Mouse (Mus musculus) limb, embryonic 15.5 days (tissue): ENCODE data around the gene Ptpra. TPM values are rescaled to one million over a fixed set of nuclear protein-coding genes. Genes with fewer than 3 reads are reported as not detected.

Source experiments
- ATAC-seq: fragments of 200-750 bp; cut with Nextera tagmentation; 2 replicates; pipeline ENCODE4 v1.8.0; 2017; ENCODE audit warnings: low read depth, moderate TSS enrichment; ENCODE audit not compliant: insufficient number of reproducible peaks, low FRiP score, low TSS enrichment
- H3K27ac ChIP-seq: fragments of 300-500 bp; sonication (generic); 2 replicates; pipeline ENCODE4 v1.5.1; 2015; ENCODE audit warnings: moderate library complexity, mild to moderate bottlenecking, inconsistent platforms
- H3K27me3 ChIP-seq: fragments of 300-500 bp; sonication (generic); 2 replicates; pipeline ENCODE4 v1.6.1; 2015; ENCODE audit warnings: inconsistent platforms
- H3K36me3 ChIP-seq: fragments of 300-500 bp; sonication (generic); 2 replicates; pipeline ENCODE4 v1.6.1; 2015; ENCODE audit warnings: inconsistent platforms
- H3K4me1 ChIP-seq: fragments of 300-500 bp; sonication (generic); 2 replicates; pipeline ENCODE4 v1.6.1; 2015; ENCODE audit warnings: inconsistent platforms
- H3K4me2 ChIP-seq: fragments of 300-500 bp; sonication (generic); 2 replicates; pipeline ENCODE4 v1.6.1; 2015; ENCODE audit warnings: mild to moderate bottlenecking, inconsistent platforms
- H3K4me3 ChIP-seq: fragments of 300-500 bp; sonication (generic); 2 replicates; pipeline ENCODE4 v1.5.1; 2015; ENCODE audit warnings: mild to moderate bottlenecking, inconsistent platforms
- H3K9ac ChIP-seq: fragments of 300-500 bp; sonication (generic); 2 replicates; pipeline ENCODE4 v1.6.1; 2015; ENCODE audit warnings: inconsistent platforms
- H3K9me3 ChIP-seq: fragments of 300-500 bp; sonication (generic); 2 replicates; pipeline ENCODE4 v1.6.1; 2016; ENCODE audit warnings: inconsistent platforms
- WGBS: fragments of 180-500 bp; shearing (Covaris S2); methylation state at CpG from one replicate; pipeline ENCODE4 v1.1.7; 2015; 5-methylcytosine and 5-hydroxymethylcytosine counted together
- polyA plus RNA-seq: library from polyadenylated mRNA; unstranded; fragments of >200 nt; fragmentation: Nextera tagmentation; extraction: Ambion mirVana; gene quantifications from 2 replicates; pipeline ENCODE4 v1.2.1, GENCODE M21; 2015

The Ptpra gene
- polyA plus RNA-seq, 1 experiment from 2014 or later, result 106 TPM

DNA sequence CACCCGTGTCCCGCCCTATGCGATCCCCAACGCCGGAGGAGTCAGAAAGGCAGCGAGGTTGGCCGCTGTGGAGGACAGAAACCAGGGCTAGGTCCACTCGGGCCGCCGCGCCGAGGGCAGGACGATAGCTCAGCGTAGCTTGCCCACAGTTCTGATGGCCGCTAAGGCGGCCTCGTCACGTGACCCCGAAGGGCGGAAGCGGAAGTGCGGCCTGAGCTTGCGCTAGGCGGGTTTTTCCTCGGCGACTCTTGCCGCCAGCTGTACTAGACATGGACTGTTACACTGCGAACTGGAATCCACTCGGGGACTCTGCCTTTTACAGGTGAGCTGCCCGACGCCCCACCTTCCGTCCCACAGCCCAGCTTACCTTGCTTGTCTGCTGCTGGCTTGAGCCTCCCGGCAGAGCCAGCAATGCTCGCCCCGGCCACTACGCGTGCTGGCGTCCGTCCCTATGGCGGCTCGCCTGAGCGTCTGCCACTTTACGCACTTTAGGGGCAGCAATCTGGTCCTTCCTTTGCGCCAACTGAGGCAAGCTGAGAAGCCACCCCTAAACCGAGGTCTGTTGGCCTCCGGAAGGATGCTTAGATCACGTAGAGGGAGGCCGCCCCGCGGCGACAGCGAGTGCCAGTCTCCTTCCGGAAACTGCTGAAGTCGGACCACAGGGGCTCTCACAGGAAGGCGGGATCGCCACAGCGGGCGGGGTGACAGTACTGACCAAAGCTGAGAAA lies 25.8 kb upstream of the Ptpra start, which contains the start of the genes Vps16 and Pced1a:
Gene Vps16, plus strand, starts transcription at position 214 of the 728 bp plus-strand sequence.
Gene Pced1a, minus strand, starts transcription at position 576 of the 728 bp plus-strand sequence.
- ATAC-seq, result peak; percentile 91
- under 1% methylated on average over 58 of the region's 58 CpGs for WGBS

DNA sequence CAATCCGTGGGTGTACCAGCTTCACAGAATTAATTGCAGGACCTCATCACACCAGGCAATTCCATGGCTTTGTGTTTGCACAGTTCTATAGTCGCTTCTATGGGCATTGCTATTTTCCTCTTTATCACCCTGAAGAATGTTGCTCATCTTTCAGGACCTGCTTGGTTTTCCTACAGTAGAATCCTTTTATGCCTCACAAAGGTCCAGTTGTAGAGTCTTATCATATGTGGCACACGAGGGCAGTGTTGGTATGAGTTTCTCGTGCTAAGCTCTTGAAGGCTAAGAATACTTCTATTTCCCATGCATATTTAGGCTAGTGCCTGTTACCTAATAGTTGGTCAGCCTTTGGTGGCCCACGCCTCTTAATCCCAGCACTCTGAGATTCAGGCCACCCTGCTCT lies 25.0 kb upstream of the Ptpra start:
- WGBS, result 43% methylated on average over 5 of the region's 5 CpGs
- H3K9ac ChIP-seq, result peak overlapping the region; percentile 74
- no peaks in the 10 kb centered on the region for H3K27me3 ChIP-seq
- peaks cover 3% of the 10 kb centered on the region; the same call in 1 of the 2 replicates for H3K36me3 ChIP-seq
- ATAC-seq, result no peak
- H3K27ac ChIP-seq, result no peak overlapping the region
- H3K4me1 ChIP-seq, result peaks cover 35% of the 10 kb centered on the region
- peak overlapping the region; percentile 93 for H3K4me2 ChIP-seq
- no peaks in the 10 kb centered on the region for H3K9me3 ChIP-seq
- peak overlapping the region; percentile 85 for H3K4me3 ChIP-seq

More for the DNA sequence above, 25.8 kb upstream of the Ptpra start, which contains the start of the genes Vps16 and Pced1a:
- peaks cover 10% of the 10 kb centered on the region for H3K36me3 ChIP-seq
- H3K27me3 ChIP-seq, result no peaks in the 10 kb centered on the region
- H3K27ac ChIP-seq, result peak within 1 kb of the TSS; percentile 95
- peak within 1 kb of the TSS; percentile 93 for H3K4me2 ChIP-seq
- H3K4me3 ChIP-seq, result peak within 1 kb of the TSS; percentile 85
- H3K9ac ChIP-seq, result peak within 1 kb of the TSS; percentile 74
- peaks cover 35% of the 10 kb centered on the region for H3K4me1 ChIP-seq
- H3K9me3 ChIP-seq, result no peaks in the 10 kb centered on the region

DNA sequence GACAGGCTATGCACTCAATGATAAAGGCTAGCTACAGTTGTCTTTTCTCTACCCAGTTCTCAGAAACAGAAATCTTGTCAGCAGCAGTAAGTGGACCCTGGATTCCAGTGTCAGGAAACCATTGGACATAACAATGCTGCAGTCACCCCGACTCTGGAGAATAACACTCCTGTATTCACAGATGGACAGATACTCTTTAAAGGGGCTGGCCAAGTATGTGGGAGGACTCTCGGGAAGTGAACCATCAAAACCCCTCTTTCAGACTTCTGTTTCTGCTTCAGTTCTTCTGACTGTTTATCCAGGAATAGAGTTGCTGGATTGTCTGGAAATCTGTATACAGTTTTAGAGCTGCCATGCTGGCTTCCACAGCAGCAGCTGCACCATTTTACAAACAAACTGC lies 20.2 kb upstream of the Ptpra start:
- Histone ChIP-seq H3K4me3 (no peak overlapping the region), H3K4me2 (no peak overlapping the region), H3K9ac (no peak overlapping the region), H3K36me3 (peaks cover 3% of the 10 kb centered on the region; the same call in 1 of the 2 replicates), H3K9me3 (no peaks in the 10 kb centered on the region), H3K27me3 (no peaks in the 10 kb centered on the region), H3K4me1 (peaks cover 6% of the 10 kb centered on the region), H3K27ac (no peak overlapping the region)
- no peak for ATAC-seq
- WGBS, result 66% methylated on average over 2 of the region's 2 CpGs

DNA sequence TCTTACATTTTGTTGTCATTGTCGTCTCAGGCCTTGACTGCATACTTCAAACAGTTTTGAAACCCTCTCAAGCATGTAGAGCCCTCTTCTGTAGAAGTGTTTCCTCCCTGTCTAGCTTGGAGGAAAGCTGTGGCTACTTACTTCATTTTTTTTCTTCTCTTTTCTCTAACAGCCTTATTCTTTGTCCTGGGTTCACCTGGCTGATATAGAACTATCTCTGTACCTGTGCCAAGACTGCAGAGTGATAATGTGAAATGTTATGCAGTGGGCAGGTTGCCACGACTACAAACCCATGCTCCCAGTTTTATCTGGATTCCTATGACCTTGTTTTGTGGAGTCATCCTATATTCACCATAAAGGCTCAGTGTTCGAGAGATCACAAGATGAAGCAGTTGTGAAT lies 19.6 kb upstream of the Ptpra start:
- no peak for ATAC-seq
- no peaks in the 10 kb centered on the region for H3K9me3 ChIP-seq
- H3K4me2 ChIP-seq, result no peak overlapping the region
- H3K36me3 ChIP-seq, result peaks cover 3% of the 10 kb centered on the region; the same call in 1 of the 2 replicates
- no peak overlapping the region for H3K9ac ChIP-seq
- WGBS, result 79% methylated on average over 3 of the region's 3 CpGs
- H3K27me3 ChIP-seq, result no peaks in the 10 kb centered on the region
- no peaks in the 10 kb centered on the region; the same call in 1 of the 2 replicates for H3K4me1 ChIP-seq
- no peak overlapping the region for H3K27ac ChIP-seq
- H3K4me3 ChIP-seq, result no peak overlapping the region

DNA sequence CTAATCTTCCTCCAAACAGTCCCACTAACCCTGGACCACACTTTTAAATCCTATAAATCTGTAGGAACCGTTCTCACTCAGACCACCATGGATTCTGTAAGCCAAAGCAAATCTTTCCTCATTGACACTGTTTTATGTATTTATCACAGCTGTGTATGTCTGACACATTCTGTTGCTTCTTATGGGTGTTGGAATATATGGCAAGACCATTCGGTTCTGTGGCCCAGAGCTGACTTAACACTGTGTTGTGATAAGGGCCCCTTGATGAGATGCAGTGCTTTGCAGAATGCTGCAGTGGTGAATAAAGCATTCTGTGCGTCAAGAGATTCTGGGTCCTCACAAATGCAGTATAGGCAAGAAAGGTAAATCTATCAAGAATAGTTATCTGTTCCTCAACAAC lies 17.9 kb upstream of the Ptpra start:
- no peak overlapping the region for H3K4me3 ChIP-seq
- H3K27me3 ChIP-seq, result no peaks in the 10 kb centered on the region
- H3K36me3 ChIP-seq, result peaks cover 7% of the 10 kb centered on the region; the same call in 1 of the 2 replicates
- 86% methylated on average over 3 of the region's 3 CpGs for WGBS
- no peak overlapping the region for H3K27ac ChIP-seq
- H3K9me3 ChIP-seq, result no peaks in the 10 kb centered on the region
- no peaks in the 10 kb centered on the region; the same call in 1 of the 2 replicates for H3K4me1 ChIP-seq
- H3K4me2 ChIP-seq, result no peak overlapping the region
- no peak for ATAC-seq
- no peak overlapping the region for H3K9ac ChIP-seq

DNA sequence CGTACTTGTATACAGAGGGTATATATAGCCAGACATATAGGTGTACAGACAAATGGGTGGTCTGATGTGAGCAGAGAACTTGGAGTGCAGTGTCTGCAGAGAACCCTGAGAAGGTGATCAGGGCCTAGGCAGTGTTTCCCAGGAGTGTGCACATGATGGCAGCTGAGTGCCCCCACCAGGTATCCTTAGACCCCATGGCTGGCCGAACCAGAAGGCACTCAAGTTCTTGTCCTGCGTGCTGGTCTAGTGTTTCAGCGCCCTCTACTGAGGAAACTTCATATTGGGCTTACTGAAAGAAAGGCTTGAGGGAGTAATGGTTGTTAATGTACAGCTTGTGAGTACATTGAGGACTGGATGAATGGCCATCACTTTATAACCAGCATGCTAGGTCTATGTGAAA lies 16.9 kb upstream of the Ptpra start:
- no peaks in the 10 kb centered on the region for H3K9me3 ChIP-seq
- WGBS, result 21% methylated on average over 4 of the region's 4 CpGs
- no peak overlapping the region for H3K27ac ChIP-seq
- no peak overlapping the region for H3K4me3 ChIP-seq
- no peaks in the 10 kb centered on the region for H3K27me3 ChIP-seq
- peaks cover 16% of the 10 kb centered on the region for H3K36me3 ChIP-seq
- no peak for ATAC-seq
- H3K9ac ChIP-seq, result no peak overlapping the region
- H3K4me1 ChIP-seq, result no peaks in the 10 kb centered on the region
- H3K4me2 ChIP-seq, result no peak overlapping the region

DNA sequence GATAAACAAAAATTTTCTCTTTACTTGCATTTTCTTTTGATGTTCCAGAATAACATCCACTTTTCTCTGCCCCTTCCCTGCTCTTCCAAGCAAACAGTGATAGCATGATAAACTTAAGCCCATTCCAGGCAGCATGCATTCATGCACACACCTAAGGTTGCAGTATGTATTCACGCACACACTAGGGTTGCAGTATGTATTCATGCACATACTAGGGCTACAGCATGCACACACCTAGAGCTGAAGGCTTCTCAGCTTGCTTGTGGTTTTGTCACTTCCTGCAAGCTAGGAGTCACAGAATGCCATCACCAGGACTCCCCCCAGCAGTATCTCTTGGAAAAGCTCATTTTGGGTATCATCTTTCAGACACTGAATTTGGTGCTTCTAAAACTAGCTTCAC lies 13.3 kb upstream of the Ptpra start:
- 95% methylated on average over 1 of the region's 1 CpGs for WGBS
- no peaks in the 10 kb centered on the region for H3K4me1 ChIP-seq
- no peak for ATAC-seq
- peaks cover 50% of the 10 kb centered on the region for H3K36me3 ChIP-seq
- no peak overlapping the region for H3K4me3 ChIP-seq
- H3K27me3 ChIP-seq, result no peaks in the 10 kb centered on the region
- H3K27ac ChIP-seq, result no peak overlapping the region
- no peak overlapping the region for H3K9ac ChIP-seq
- no peak overlapping the region for H3K4me2 ChIP-seq
- no peaks in the 10 kb centered on the region for H3K9me3 ChIP-seq

DNA sequence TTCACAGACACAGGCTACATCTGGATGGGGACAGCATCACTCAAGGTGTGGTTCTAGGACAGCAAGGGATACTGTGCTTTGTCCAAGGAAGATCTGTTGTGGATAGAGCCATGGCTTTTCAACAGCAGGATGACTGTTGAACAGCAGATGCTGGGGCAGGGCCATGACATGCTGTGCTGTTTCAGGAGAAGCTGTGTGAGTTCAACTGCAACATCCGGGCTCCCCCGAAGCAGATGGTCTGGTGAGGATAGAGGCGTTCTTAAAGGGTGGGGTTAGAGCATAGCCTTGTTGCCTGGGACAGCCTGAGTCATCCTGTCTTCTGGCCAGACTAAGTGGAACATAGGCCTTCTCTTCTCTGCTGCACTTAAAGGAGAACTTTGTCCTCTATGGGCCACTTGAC lies 11.2 kb upstream of the Ptpra start:
- 89% methylated on average over 3 of the region's 3 CpGs for WGBS
- Histone ChIP-seq H3K9ac (no peak overlapping the region), H3K4me3 (no peak overlapping the region), H3K4me2 (no peak overlapping the region), H3K27ac (no peak overlapping the region), H3K27me3 (no peaks in the 10 kb centered on the region), H3K36me3 (peaks cover 70% of the 10 kb centered on the region), H3K4me1 (no peaks in the 10 kb centered on the region), H3K9me3 (no peaks in the 10 kb centered on the region)
- ATAC-seq, result no peak

DNA sequence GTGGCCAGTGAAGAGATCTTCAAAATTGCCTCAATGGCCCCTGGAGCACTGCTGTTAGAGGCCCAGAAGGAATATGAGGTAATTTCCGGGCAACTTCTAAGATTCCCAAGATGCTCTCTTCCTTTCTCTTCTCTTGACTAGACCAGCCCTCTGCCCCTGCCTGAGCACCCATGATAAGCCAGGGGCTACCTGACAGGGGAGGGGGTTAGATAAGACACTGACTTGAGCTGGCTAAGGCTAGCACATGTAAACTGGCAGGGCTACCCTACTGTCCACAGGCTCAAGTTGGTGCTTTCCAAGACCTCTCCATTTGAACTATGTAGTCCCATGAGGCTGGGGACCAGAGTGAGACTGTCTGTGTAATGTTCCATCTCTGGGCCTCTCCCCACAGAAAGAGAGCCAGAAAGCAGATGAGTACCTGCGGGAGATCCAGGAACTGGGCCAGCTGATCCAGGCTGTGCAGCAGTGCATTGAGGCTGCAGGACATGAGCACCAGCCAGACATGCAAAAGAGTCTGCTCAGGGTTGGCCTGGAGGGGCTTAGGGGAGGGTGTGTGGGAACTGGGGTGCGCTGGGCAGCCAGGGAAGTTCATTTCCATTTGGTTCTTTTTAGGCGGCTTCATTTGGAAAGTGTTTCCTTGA lies 10.1 kb upstream of the Ptpra start:
- ATAC-seq, result no peak
- Histone ChIP-seq H3K27me3 (no peaks in the 10 kb centered on the region), H3K9ac (no peak overlapping the region), H3K4me2 (no peak overlapping the region), H3K4me1 (no peaks in the 10 kb centered on the region), H3K27ac (no peak overlapping the region), H3K36me3 (peaks cover 77% of the 10 kb centered on the region), H3K9me3 (no peaks in the 10 kb centered on the region), H3K4me3 (no peak overlapping the region)
- 84% methylated on average over 4 of the region's 4 CpGs for WGBS

DNA sequence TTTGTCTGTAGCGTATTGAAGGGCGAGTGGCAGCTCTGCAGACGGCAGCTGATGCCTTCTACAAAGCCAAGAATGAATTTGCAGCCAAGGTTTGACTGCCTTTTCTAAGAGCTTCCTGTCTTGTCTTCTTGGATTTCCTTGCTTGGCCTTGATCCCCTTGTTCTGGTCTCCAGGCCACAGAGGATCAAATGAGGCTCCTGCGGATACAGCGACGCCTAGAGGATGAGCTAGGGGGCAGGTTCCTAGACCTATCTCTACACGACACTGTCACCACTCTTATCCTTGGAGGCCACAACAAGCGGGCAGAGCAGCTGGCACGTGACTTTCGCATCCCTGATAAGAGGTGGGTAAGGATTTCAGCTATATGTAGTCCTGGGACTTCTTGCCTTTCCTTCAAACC lies 7.9 kb upstream of the Ptpra start:
- no peak overlapping the region for H3K4me3 ChIP-seq
- H3K4me2 ChIP-seq, result no peak overlapping the region
- H3K27ac ChIP-seq, result no peak overlapping the region
- no peaks in the 10 kb centered on the region for H3K4me1 ChIP-seq
- WGBS, result 90% methylated on average over 10 of the region's 10 CpGs
- no peaks in the 10 kb centered on the region for H3K9me3 ChIP-seq
- no peak for ATAC-seq
- H3K36me3 ChIP-seq, result peaks cover 77% of the 10 kb centered on the region
- H3K27me3 ChIP-seq, result no peaks in the 10 kb centered on the region
- H3K9ac ChIP-seq, result no peak overlapping the region

DNA sequence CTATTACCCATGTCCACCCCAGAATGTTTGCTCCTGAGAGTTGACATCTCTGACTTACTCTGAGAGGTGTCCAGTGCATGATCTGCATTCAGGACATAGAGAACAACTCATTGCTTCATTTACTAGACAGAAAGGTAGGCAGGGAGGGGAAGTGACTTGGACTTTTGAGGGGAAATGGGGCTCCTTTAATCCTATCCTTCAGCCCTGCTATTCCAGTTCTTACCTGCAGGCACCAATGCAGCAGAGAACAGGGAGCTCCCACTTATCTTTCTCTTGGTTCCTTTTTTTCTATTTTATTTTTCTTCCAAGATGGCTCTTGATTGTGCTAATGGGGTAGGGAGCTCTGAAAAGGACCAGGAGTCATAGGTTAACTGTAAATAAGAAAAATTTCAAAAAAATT lies 1.6 kb upstream of the Ptpra start:
- ATAC-seq, result no peak
- no peaks in the 10 kb centered on the region for H3K9me3 ChIP-seq
- no peak overlapping the region for H3K9ac ChIP-seq
- no peak overlapping the region for H3K4me3 ChIP-seq
- no peaks in the 10 kb centered on the region; the same call in 1 of the 2 replicates for H3K27me3 ChIP-seq
- H3K36me3 ChIP-seq, result peaks cover 15% of the 10 kb centered on the region
- H3K4me2 ChIP-seq, result no peak overlapping the region
- H3K27ac ChIP-seq, result no peak overlapping the region
- peaks cover 24% of the 10 kb centered on the region for H3K4me1 ChIP-seq
